Mouse (Mus musculus) spleen, postnatal 36 days (tissue): ENCODE measurements around the gene Agap1.

Source experiments
- DNase-seq, 2 experiments: peaks; one replicate each; pipeline ENCODE4 v3.0.0; 2022; ENCODE audit warnings: low spot score in 2 of 2, mixed read lengths in 1 of 2

Agap1 gene

DNA sequence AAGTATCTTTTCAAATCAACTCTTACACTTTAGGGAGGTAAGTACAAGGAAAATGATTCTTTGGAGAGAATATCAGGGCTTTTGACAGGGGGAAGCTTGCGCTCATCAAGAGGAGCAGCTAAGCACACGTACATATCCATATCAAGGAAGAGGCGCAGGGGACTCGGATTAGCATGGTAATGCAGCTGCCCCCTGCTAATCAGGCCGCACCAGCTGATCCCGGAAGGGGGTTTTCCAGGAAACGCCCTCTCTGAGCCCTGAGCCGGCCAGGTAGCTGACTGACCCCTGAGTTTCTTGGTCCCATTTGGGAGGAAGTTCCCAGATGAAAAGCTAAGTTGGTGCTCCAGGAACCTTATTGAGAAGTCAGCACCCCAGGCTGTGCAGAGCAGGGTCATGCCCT lies 301.8 kb downstream of the Agap1 start:
- no peak for DNase-seq

DNA sequence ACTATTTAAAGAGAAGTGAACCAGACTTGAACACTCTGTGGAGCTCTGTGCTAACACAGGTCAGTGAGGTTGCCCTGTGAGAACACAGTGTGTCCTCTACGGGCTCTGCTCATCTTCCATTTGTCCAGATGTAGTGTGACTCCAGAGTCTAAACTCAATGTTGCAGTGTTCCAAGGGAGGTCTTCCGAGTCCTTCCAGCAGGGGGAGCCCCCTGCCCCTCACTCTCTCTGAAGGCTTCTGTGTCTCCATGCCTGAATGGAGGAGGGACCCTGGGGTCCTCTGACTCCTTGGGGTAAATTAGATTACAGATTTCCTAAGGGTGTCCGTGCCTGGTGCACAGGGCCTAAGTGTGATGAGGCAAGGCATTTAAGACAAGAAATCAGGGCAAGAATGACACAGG lies 302.9 kb downstream of the Agap1 start:
- DNase-seq, result no peak

DNA sequence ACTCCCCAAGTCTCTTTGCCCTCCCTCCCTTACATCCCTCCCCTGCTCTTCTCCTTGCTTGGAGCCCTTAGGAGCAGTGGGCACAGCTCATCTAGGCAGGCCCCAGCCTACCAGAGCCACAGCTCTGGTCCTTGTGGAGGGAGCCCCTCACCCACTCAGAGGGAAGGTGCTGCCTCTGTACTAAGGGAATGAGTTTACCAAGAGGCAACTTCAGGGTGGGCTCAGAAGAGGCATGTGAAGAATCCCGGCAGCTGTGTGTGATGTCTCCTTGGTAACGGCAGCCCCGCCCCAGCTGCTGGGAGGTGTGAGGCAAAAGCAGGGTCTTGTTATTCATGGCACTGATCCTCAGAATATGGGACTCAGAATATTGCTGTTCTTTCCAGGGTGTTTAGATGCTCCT lies 309.3 kb downstream of the Agap1 start:
- DNase-seq, result no peak

DNA sequence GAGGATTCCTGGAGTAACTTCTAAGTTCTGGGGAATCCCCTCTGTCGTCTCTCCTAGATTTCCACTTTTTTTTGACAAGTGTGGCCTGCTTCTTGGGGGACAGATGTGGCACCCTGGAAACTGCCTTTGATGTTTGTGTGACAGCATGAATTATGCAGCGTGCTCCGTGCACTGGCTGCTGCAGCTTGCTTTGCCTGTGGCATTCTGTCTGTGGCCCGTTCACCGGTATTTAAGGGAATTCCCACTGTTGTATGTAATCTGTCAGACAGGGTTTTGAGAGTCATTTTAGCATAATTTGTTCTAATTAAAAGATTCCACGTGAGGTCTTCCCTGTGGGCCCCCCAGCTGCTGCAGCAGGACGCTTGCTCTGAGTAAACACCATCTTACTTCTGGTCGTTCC lies 312.3 kb downstream of the Agap1 start:
- no peak for DNase-seq

DNA sequence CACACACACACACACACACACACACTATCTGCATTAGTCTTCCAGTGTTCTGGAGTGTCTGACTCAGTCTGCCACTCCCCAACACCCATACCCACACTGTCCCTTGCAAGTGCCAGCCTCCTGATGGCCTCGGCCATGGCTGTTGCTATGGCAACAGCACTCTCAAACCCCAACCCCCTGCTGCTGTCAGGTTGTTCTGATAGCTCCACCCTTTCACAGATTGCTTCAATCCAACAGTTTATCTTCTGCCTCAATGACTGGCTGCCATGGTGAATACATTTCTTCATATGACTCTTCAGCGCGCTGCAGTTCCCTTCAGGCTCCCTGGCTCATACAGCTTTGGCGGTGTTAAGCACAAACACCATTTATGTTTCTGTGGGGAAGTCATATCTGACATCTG lies 315.0 kb downstream of the Agap1 start:
- no peak for DNase-seq

DNA sequence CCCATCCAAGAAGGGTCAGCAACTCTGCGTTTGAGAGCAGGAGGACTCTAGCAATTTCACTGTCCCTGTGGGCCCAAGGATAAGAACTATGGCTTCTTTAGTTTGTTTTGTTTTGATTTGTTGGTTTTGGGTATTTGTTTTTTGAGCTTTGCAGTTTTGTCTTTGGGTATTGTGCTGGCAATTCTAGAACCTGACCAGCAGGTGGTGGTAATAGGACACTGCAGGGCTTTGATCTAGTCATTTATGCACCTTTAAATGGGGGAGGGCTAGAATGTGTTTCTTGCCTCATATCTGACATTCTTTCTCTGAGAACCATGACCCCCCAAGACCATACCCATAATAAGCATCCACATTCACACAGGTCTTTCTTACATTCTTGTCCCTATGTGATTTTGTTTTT lies 315.7 kb downstream of the Agap1 start:
- DNase-seq, result no peak

DNA sequence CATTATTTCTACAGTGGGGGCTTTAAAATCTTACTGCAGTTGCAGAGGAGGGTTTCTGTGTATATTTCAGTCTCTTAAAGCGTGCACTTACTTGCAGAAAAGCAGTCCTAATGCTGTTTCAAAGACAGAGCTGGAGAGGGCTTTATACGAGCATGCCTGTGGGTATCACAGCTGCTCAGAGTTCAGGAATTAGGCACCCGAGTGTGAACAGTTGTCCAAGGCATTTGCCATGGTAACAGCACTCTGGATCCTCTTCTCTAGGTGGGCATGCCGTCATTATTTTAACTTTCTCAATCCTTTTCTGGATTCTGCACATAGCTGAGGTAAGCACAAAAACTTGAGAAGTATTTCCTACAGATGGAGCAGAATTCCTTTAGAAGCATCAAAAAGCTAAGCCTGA lies 321.1 kb downstream of the Agap1 start:
- no peak for DNase-seq

DNA sequence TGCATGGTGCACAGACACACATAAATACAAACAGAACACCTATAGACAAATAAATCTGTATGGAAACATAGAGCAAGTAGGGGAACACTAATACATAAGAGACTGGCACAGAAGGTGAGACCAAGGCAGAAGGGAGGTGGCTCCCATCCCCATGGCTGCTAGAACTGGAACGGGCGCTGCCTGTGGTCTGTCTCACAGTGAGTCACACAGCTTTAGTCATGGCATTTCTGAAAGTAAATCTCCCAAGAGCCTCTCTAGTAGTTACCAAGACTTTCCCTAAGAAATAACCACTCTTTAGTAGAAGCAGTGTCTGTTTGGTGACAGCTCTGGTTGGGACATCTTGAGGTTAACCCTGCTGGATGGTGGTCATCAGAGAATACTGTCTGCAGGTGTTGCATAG lies 326.1 kb downstream of the Agap1 start:
- DNase-seq, result no peak

DNA sequence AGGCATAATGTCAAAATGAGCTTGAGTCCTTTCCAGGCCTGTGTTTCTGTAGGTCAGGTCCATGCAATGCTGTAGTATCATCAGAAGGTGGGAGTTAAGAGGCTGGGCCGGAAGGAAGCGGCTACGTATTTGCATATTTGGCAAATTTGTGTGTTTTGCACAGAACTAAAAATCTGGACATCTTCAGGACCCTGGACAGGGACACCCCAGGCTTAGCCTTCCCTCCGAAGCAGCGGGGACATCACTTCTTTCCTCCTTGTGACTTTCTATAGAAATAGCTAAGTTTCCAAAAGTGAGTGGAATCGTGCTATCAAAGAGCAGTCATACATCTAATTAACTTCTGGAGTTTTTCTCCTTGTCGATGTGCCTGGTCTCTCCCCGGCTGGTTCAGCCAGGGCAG lies 327.3 kb downstream of the Agap1 start:
- DNase-seq, result no peak

DNA sequence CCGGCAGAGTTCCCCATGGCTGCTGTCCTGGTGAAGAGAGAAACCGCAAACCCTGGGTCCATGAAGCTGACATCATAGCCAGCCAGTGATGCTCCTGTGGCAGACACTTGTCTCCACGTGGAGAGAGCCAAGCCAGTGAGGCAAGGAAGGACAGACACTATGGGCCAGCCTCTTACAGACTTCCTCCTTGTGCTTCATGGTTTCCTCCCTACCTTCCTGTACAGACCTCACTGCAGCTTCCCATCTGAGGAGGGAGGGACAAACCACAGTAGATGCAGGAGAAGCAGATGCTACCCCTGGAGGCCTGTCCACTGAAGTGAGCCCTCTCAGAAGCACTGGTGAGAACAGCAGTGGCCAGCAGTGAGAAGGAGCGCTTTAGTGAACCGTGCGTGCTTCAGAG lies 332.2 kb downstream of the Agap1 start:
- DNase-seq, result no peak

DNA sequence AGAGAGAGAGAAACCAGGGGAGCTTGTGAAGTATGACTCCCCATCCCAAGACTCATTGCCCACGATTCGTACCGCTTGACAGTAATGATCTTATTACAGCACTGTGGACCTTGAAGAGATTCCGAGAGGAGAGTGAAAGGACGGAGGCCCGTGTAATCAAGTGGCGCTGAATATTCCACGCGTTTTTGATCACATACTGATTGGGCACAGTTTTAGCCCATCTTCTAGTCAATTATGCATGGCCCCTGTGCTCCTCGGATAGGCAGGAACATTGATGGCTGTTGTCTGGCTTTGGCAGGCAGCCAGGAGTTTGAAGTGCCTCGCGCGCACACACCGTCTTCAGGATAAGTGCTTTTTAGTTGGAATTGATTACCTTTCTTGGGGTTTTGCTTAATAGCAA lies 344.1 kb downstream of the Agap1 start:
- DNase-seq, result no peak

DNA sequence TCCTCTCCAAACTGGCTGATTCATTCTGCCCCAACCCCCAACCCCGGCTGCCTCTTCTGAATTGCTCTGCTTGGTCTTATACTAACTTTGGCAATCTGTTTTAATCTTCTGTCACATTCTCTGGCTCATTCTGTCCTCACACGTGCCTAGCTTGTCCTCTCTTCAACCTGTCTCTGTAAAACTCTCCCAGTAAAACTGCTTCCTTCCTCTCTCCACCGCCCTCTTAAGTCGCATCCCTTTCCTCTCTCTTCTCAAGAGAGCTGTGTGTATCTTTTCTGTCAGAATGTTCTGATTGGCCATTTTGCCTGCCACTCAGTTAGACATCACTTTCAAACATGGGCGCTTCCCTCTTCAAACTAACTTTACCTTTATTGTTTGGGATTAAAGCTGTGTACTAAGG lies 346.9 kb downstream of the Agap1 start:
- DNase-seq, result no peak

DNA sequence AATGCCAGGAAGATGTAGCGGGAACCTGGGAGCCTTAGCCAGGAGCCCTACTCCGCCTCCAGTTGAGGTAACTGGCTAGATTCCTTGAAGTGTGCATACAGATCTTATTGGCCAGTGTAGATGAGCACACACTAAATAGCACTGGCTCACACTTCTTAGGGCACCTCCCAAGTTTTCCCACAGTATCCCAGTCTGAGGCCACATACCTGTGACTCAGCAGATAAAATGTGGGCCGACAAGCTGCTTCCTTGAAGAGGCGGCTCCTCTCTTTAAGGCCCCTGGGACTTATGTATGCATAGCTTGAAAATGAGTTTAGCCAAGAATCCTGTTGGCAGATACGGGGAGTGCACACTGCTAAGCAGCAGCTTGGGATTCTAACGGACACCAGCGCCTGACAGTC lies 350.4 kb downstream of the Agap1 start:
- DNase-seq, result no peak

DNA sequence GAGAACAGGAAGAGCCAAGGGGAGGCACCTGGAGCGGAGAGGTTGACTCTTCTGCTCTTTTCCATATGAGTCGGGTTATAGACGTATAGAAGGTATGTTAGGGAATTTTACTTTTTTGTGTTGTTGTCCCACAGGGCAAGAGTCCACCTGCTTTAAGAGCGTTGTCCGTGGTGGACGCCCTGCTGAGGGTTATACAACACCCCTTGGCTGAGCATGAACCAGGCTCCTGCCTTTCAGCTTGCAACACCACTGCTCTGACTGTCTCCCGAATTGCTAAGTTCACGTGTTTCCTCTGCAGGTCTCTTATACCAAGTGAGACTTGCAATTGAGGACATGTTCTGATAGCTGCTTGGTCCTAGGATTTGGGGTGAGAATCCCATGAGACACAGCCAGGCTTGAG lies 358.2 kb downstream of the Agap1 start:
- no peak for DNase-seq

DNA sequence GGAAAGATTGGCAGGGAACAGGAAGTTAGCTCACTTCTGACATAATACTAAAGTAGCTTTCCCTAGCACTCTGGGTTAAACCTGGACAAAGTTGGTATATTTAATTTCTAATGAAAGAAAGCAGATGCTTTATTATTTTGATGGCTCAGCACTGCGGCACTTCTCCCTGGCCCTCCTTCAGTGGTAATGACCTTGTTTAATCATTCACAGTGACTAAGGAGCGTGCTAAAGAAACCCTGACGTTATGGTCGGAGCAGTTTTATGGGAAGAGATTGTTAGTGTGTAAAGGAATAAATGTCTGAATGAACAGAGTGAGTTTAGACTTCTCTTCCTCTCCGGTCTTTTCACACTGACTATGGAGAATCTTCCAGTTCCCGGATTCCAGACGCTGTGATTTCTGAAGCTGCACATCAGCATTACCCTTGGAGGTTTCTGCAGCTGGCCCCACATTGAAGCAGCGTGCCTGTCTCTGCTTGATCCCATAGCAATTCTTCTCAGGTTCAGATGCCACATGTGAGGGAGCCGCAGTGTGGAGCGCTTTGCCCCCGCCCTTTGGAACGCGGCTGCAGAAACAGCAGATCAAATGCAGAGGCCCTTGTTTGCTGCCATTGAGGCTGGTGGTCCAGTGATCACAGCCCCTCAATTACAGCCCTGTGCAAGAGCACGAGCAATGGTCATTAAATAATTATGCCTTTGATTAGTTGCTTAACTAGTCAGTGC lies 362.0 kb downstream of the Agap1 start:
- DNase-seq, result no peak

DNA sequence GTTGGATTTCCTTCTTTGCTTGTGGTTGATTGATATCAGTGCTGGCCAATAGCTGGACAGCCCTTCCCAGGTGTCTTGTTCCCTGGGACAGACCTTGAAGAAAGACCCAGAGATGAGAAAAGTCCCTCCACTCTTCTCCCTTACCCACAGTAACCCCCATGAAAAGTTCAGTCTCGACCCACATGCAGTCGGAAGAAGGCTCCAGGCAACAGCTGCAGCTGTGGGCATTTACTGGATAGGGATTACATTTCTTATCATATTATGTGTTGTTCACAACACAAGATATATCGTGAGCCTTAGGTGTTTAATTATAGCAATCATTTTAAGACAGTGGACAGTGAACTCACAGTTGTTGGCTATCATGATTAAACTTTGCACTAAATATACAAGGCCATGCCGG lies 367.2 kb downstream of the Agap1 start:
- DNase-seq, result no peak

DNA sequence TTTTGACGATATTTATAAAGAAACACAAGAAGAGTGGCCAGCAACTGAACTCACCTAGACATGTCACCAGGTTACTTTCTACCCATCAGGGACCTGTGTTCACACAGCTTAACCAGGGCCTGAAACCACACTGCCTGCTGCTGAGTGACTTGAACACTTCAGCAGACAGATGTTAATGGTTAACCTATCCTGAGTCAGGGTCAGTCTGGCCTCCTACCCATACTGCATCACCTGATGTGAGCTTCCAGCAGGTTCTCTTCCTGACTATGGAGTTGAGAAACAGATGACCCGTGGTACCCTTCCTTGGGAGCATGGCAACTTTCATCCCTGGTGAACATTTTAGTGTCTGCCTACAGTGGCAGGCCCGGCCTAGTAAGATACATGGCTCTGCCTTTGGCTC lies 367.8 kb downstream of the Agap1 start:
- DNase-seq, result no peak

DNA sequence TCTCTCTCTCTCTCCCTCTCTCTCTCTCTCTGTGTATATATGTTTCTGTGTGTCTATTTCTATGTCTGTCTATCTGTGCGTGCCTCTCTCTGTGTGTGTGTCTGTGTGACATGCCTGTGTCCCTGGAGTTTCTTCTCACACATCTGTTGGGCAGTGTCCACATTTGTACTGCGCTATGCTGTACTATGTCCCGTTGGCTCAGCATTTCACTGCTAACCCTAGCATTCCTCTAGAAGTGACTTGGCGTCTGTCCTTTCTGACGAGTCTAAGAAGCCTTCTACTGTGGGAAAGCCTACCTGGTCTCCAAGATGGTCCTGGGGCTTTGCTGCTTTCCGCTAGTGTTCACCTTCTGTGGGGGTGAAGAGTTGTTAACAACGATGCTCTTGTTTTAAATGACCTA lies 368.4 kb downstream of the Agap1 start:
- DNase-seq, result no peak

DNA sequence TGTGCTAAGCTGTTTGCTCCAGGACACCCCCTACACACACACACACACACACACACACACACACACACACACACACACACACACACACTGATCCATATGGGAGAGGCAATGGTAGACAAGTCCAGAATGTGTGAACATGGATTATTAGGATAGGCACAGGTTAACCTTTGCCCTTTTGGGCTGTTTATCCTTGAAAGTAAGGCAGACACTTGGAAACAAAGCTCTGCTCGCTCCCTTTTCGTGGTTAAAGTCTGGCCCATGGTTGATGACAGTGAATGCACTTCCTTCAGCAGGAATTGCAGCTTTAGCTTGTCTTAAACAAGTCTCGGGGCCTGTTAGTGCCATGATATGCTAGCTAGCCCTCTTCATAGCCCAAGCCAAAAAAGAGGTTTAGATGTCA lies 372.4 kb downstream of the Agap1 start:
- no peak for DNase-seq

DNA sequence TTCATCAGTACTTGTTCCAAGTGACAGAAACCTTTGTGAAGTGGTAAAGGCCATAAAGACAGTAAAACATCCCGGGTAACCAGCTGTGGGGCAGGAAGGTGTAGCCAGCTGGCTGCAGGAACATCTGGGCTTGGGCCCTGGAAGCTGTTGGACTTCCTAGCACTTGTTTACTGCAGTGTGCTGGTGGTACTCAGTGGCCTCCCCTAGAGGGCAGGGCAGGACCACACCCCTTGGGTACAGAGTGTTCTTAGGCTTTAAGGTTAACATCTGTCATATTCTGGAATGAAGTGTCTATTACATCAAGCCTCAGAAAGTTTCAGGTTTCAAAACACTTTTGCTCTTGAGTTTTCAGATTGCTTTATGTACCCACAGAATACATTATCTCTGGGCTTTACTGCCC lies 376.5 kb downstream of the Agap1 start:
- DNase-seq, result no peak

DNA sequence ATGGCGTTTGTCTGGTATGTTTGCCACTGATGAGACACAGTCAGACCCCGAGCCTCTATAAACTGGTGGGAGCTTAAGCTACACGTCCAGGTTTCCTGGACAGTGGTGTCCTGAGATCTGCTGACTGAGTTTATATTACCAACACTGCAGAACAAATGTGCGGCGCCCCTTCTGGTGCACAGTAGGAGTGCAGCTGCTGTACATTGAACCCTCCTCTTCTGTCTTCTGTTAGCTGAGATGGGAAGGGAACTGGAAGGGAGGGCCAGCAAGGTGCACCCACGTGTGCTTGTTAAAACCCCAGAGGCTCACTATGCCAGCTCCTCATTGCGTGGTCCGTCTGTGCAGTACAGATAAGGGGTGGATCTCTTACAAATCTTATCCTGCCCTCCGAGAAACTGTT lies 389.5 kb downstream of the Agap1 start:
- DNase-seq, result no peak

DNA sequence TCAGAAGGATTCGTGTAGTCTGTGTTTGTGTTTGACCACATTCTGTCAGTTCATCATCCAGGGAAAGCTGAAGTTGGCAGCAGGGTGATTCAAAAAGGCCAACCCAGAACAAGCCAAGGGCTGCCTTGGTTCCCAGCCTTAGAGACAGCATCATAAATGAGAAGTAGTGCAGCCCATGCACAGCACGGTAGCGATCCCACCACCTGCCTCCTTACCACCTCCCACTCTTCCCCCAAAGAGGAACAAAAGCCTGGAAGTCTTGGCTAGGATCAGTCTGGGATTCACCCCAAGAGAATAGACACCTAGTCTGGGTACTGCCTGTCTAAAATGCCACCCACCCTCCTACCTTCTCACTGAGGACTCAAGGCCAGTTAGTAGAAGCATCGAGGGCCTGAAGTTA lies 390.9 kb downstream of the Agap1 start:
- DNase-seq, result no peak

DNA sequence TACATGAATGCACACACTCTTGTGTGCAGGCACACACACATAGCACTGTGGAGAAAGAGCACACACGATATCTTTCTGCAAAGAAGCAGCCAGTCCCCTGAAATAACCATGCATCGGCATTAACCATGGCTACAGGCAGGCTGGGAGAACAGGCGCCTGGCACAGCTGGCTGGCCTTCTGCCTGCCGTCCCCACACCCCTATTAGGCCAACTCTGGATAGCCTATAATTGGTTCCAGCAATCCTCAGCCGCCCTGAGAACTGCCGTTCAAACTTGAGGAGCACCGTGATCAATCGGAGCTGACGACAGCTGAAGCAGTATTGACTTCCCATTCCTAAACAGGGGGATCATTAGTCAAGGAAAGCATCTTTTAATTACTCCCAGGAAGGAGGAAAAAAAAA lies 391.5 kb downstream of the Agap1 start:
- DNase-seq, result no peak

DNA sequence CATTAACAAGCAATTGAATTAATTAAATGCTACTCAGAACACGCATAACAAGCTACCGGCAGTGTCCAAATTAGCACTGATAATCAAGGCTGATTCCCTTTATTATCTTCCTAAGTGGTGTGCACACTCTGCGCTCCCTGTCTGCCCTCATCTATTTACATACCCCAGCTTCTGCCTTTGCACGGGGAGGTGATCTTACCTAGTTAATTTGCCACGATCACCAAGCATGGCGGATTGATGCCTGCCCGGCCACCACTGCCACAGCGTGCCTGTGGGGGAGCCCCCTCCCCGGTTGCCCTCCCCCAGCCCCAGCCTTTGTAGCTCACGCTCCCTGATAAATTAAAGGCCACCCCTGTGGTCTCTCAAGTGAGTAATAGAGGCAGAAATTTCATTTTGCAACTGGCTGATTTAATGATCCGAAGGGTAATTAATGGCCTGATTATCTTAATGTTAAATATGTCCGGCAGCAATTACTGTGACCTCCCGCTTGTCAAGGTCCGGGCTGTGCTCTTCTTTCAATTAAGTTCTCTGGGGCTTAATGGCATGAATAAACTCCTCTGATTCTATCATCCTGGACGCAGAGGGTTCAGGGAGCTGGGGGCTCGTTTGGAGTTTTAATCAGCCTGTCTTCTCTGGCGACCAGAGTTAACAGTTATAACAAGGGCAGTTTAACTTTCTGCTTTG lies 393.9 kb downstream of the Agap1 start:
- DNase-seq, result no peak
